Mouse (Mus musculus) MEL (cell line): ENCODE data around the gene Arhgap45. TPM values are rescaled to one million over a fixed set of nuclear protein-coding genes. Genes with fewer than 3 reads are reported as not detected.
"Not testable (repeated sequence)": the region's sequence is repeated elsewhere in the genome, so short reads cannot be mapped to it uniquely, and the experiment has no call there.

Source experiments
- DNase-seq: peaks from one replicate; pipeline ENCODE4 v3.0.0; 2011; ENCODE audit warnings: low read depth, low spot score
- H3K27ac ChIP-seq: 2 replicates; pipeline ENCODE4 v1.5.1; 2012; ENCODE audit warnings: low read depth, mild to moderate bottlenecking, control low read depth, low read length, moderate library complexity; ENCODE audit not compliant: control insufficient read depth
- H3K27me3 ChIP-seq, 2 experiments: fragments of 150-350 bp in 1 of 2; sonication (generic) in 1 of 2; 2 replicates each; pipeline ENCODE4 v1.6.1; 2012; ENCODE audit warnings: low read length in 2 of 2, mild to moderate bottlenecking in 2 of 2, improper control_type of control experiment in 1 of 2, moderate library complexity in 1 of 2; ENCODE audit not compliant: insufficient read depth in 2 of 2, control insufficient read depth in 1 of 2
- H3K36me3 ChIP-seq, 2 experiments: 2 replicates each; pipeline ENCODE4 v1.6.1; 2012 to 2014; ENCODE audit warnings: low read length in 2 of 2, improper control_type of control experiment in 1 of 2, inconsistent platforms in 1 of 2, mild to moderate bottlenecking in 1 of 2; ENCODE audit not compliant: insufficient read depth in 2 of 2, control insufficient read depth in 1 of 2
- H3K4me1 ChIP-seq, 2 experiments: fragments of 150-350 bp in 1 of 2; sonication (generic) in 1 of 2; 2 replicates each; pipeline ENCODE4 v1.6.1; 2012; ENCODE audit warnings: low read length in 2 of 2, improper control_type of control experiment in 1 of 2, mild to moderate bottlenecking in 1 of 2; ENCODE audit not compliant: insufficient read depth in 2 of 2, control insufficient read depth in 1 of 2
- H3K4me3 ChIP-seq, 2 experiments: fragments of 150-350 bp in 1 of 2; sonication (generic) in 1 of 2; 2 replicates each; pipeline ENCODE4 v1.5.1; 2012; ENCODE audit warnings: low read depth in 2 of 2, low read length in 2 of 2, mild to moderate bottlenecking in 2 of 2, moderate library complexity in 2 of 2, control low read depth in 1 of 2, improper control_type of control experiment in 1 of 2; ENCODE audit not compliant: control insufficient read depth in 1 of 2, insufficient read depth in 1 of 2
- H3K79me2 ChIP-seq: 2 replicates; pipeline ENCODE4 v1.6.1; 2012; ENCODE audit warnings: mild to moderate bottlenecking, low read length, moderate library complexity; ENCODE audit not compliant: control insufficient read depth, poor library complexity, insufficient read depth
- H3K9ac ChIP-seq: 2 replicates; pipeline ENCODE4 v1.6.1; 2012; ENCODE audit warnings: low read depth, mild to moderate bottlenecking, control low read depth, low read length, moderate library complexity; ENCODE audit not compliant: control insufficient read depth, poor library complexity, severe bottlenecking
- H3K9me3 ChIP-seq: fragments of 150-350 bp; sonication (generic); replicated peaks from 2 replicates; pipeline ENCODE4 v1.6.1; 2012; ENCODE audit warnings: mild to moderate bottlenecking, low read length, improper control_type of control experiment, moderate library complexity; ENCODE audit not compliant: insufficient read depth
- CTCF ChIP-seq, 3 experiments: IDR thresholded peaks in 2 of 3; conservative IDR thresholded peaks in 1 of 3; 2 replicates each; pipeline ENCODE4 v1.5.1; 2011 to 2012; ENCODE audit warnings: low read length in 3 of 3, low read depth in 2 of 3, mild to moderate bottlenecking in 2 of 3, improper control_type of control experiment in 1 of 3, inconsistent platforms in 1 of 3, mixed read lengths in 1 of 3, moderate library complexity in 1 of 3; ENCODE audit not compliant: control insufficient read depth in 1 of 3, insufficient read depth in 1 of 3, poor library complexity in 1 of 3, severe bottlenecking in 1 of 3
- E2F4 ChIP-seq: IDR thresholded peaks from 2 replicates; pipeline ENCODE4 v1.6.1; 2011; ENCODE audit warnings: low read depth, low read length, improper control_type of control experiment, borderline replicate concordance
- ETS1 ChIP-seq: IDR thresholded peaks from 2 replicates; pipeline ENCODE4 v1.6.1; 2012; ENCODE audit warnings: low read depth, mild to moderate bottlenecking, inconsistent platforms, low read length, improper control_type of control experiment, moderate library complexity
- GATA1 ChIP-seq: IDR thresholded peaks from 2 replicates; pipeline ENCODE4 v1.6.1; 2011; ENCODE audit warnings: low read depth, low read length, improper control_type of control experiment
- MAFK ChIP-seq: IDR thresholded peaks from 2 replicates; pipeline ENCODE4 v1.6.1; 2011; ENCODE audit warnings: low read depth, mild to moderate bottlenecking, low read length, improper control_type of control experiment, borderline replicate concordance
- MXI1 ChIP-seq: IDR thresholded peaks from 2 replicates; pipeline ENCODE4 v1.6.1; 2011; ENCODE audit warnings: mild to moderate bottlenecking, low read depth, low read length, improper control_type of control experiment
- MYC ChIP-seq: IDR thresholded peaks from 2 replicates; pipeline ENCODE4 v1.6.1; 2011; ENCODE audit warnings: low read depth, mild to moderate bottlenecking, low read length, improper control_type of control experiment, moderate library complexity
- NELFE ChIP-seq: IDR thresholded peaks from 2 replicates; pipeline ENCODE4 v1.6.1; 2011; ENCODE audit warnings: low read depth, low read length, improper control_type of control experiment
- POLR2AphosphoS2 ChIP-seq: IDR thresholded peaks from 2 replicates; pipeline ENCODE4 v1.6.1; 2011; ENCODE audit warnings: low read length, improper control_type of control experiment
- SMC3 ChIP-seq: IDR thresholded peaks from 2 replicates; pipeline ENCODE4 v1.6.1; 2011; ENCODE audit warnings: low read depth, low read length, improper control_type of control experiment
- TBP ChIP-seq: IDR thresholded peaks from 2 replicates; pipeline ENCODE4 v1.8.0; 2011; ENCODE audit warnings: low read depth, low read length, improper control_type of control experiment
- TCF12 ChIP-seq: IDR thresholded peaks from 2 replicates; pipeline ENCODE4 v1.6.1; 2014; ENCODE audit warnings: low read depth, mild to moderate bottlenecking, inconsistent platforms, low read length, improper control_type of control experiment, moderate library complexity
- ZKSCAN1 ChIP-seq: IDR thresholded peaks from 2 replicates; pipeline ENCODE4 v1.6.1; 2012; ENCODE audit warnings: low read depth, mild to moderate bottlenecking, inconsistent platforms, low read length, improper control_type of control experiment, moderate library complexity
- polyA plus RNA-seq, 2 experiments: library from polyadenylated mRNA; stranded (reverse) in 1 of 2; unstranded in 1 of 2; fragments of >175 nt in 1 of 2; fragments of >200 nt in 1 of 2; gene quantifications; 2 replicates each; pipeline versions ENCODE4 v1.2.1 to v1.2.4; 2012; ENCODE audit warnings: low replicate concordance in 2 of 2, low read depth in 1 of 2; ENCODE audit not compliant: insufficient read length in 2 of 2, insufficient read depth in 1 of 2, missing spikeins in 1 of 2
- total RNA-seq: library from RNA; depleted of rRNA; stranded (reverse); fragments of 300-350 nt; gene quantifications from 2 replicates; pipeline ENCODE4 v1.2.3, GENCODE M21; 2012

Arhgap45 gene
- total and polyA plus RNA-seq, 3 experiments: 26.2 to 53.6 TPM; not detected in 1

- TF ChIP-seq TCF12: peak; percentile 76
- TF ChIP-seq ZKSCAN1: no peak
Measured at GRCm38 (mm10) chr10:80053259-80053780, 36.9 kb downstream of the Arhgap45 start (continued).

- peak; percentile 69 for DNase-seq
- Histone ChIP-seq H3K9ac (peak overlapping the region; percentile 89), H3K27me3 (no peaks in the 10 kb centered on the region), H3K27ac (peak overlapping the region; percentile 67)
- TF ChIP-seq MXI1 (peak; percentile 54; the same call in 1 of the 2 replicates), E2F4 (no peak), MYC (peak; percentile 51; the same call in 1 of the 2 replicates), GATA1 (no peak), ETS1 (no peak), SMC3 (peak; percentile 21; the same call in 1 of the 2 replicates), NELFE (0 out of 2 replicates have a peak, but pooled peaks have one; percentile 13), POLR2AphosphoS2 (0 out of 2 replicates have a peak, but pooled peaks have one; percentile 46), CTCF (IDR thresholded peaks at IDR 0.05 in 2 of 3, conservative IDR thresholded peaks at IDR 0.05 in 1 of 3; ENCODE audit: control insufficient read depth in 1 of 3, insufficient read depth in 1 of 3, low read depth in 2 of 3, low read length in 3 of 3, poor library complexity in 1 of 3, severe bottlenecking in 1 of 3) (peak in 2 of 3 experiments; percentile 26 to 52; a peak in 4 of 6 replicates), TBP (0 out of 2 replicates have a peak, but pooled peaks have one; percentile 28), MAFK (no peak)
- TF ChIP-seq, all 39 proteins: peak for 7
- peak overlapping the region; percentile 77 for H3K4me3 ChIP-seq
- peaks cover 0 to 30% of the 10 kb centered on the region in 2 experiments; a peak in 2 of 4 replicates for H3K36me3 ChIP-seq
- H3K9me3 ChIP-seq: no peaks in the 10 kb centered on the region
- H3K4me1 ChIP-seq: peaks cover 14 to 28% of the 10 kb centered on the region in 2 experiments
- peaks cover 20% of the 10 kb centered on the region for H3K79me2 ChIP-seq
Measured at GRCm38 (mm10) chr10:80053831-80054815, 37.7 kb downstream of the Arhgap45 start.

GRCm38 (mm10) chr10:80054911-80055310, 38.5 kb downstream of the Arhgap45 start:
- H3K27me3 ChIP-seq, H3K27ac ChIP-seq, DNase-seq, H3K9me3 ChIP-seq: not testable (repeated sequence)
- Histone ChIP-seq H3K4me1 (peaks cover 8 to 24% of the 10 kb centered on the region in 2 experiments), H3K9ac (peak overlapping the region; percentile 89), H3K79me2 (peaks cover 20% of the 10 kb centered on the region), H3K4me3 (peak overlapping the region; percentile 77), H3K36me3 (peaks cover 0 to 25% of the 10 kb centered on the region in 2 experiments; a peak in 2 of 4 replicates)
